Mouse (Mus musculus) kidney, embryonic 15.5 days (tissue): ENCODE measurements around the gene P2ry6. TPM values are rescaled to one million over a fixed set of nuclear protein-coding genes. Genes with fewer than 3 reads are reported as not detected.

Experiments
- ATAC-seq: fragments of 200-750 bp; cut with Nextera tagmentation; replicated peaks from 2 replicates; pipeline ENCODE4 v1.8.0; 2017; ENCODE audit warnings: moderate TSS enrichment; ENCODE audit not compliant: low FRiP score
- H3K27ac ChIP-seq: fragments of 300-500 bp; sonication (generic); 2 replicates; pipeline ENCODE4 v1.5.1; 2015; ENCODE audit warnings: mild to moderate bottlenecking, inconsistent platforms
- H3K27me3 ChIP-seq: fragments of 300-500 bp; sonication (generic); 2 replicates; pipeline ENCODE4 v1.6.1; 2015; ENCODE audit warnings: inconsistent platforms
- H3K36me3 ChIP-seq: fragments of 300-500 bp; sonication (generic); 2 replicates; pipeline ENCODE4 v1.6.1; 2015; ENCODE audit warnings: inconsistent platforms
- H3K4me1 ChIP-seq: fragments of 300-500 bp; sonication (generic); 2 replicates; pipeline ENCODE4 v1.6.1; 2015; ENCODE audit warnings: inconsistent platforms
- H3K4me2 ChIP-seq: fragments of 300-500 bp; sonication (generic); 2 replicates; pipeline ENCODE4 v1.6.1; 2015; ENCODE audit warnings: moderate library complexity, mild to moderate bottlenecking, inconsistent platforms
- H3K4me3 ChIP-seq: fragments of 300-500 bp; sonication (generic); replicated peaks from 2 replicates; pipeline ENCODE4 v1.5.1; 2015; ENCODE audit warnings: mild to moderate bottlenecking, inconsistent platforms
- H3K9ac ChIP-seq: fragments of 300-500 bp; sonication (generic); 2 replicates; pipeline ENCODE4 v1.6.1; 2015; ENCODE audit warnings: mild to moderate bottlenecking, inconsistent platforms
- H3K9me3 ChIP-seq: fragments of 300-500 bp; sonication (generic); replicated peaks from 2 replicates; pipeline ENCODE4 v1.6.1; 2016; ENCODE audit warnings: inconsistent platforms
- WGBS: fragments of 180-500 bp; shearing (Covaris S2); methylation state at CpG from one replicate; pipeline ENCODE4 v1.1.7; 2015; ENCODE audit warnings: mixed read lengths; 5-methylcytosine and 5-hydroxymethylcytosine counted together
- polyA plus RNA-seq: library from polyadenylated mRNA; unstranded; fragments of >200 nt; fragmentation: Nextera tagmentation; extraction: Ambion mirVana; gene quantifications from 2 replicates; pipeline ENCODE4 v1.2.1, GENCODE M21; 2015

Gene P2ry6
- polyA plus RNA-seq, 1 experiment from 2014 or later, result 5.2 TPM

DNA sequence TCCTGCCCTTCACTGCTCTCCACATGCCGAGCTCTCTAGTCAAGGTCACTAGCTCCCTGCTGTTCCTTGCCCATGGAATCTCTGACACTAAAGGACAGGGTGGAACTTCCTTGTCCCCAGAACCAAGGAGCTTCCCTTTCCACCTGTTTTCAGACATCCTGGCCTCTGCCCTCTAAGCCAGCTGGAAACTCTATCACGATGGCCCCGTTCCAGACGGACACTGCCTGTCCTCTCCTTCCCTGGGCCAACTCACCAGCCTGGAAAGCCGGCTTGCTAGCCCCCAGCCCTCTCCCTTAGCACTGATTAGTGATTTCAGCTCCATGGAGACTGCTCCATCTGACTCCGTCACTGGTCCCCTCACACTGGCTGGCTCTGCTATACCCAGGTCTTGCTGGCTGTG, 27.8 kb upstream of the P2ry6 start:
- no peaks in the 10 kb centered on the region for H3K36me3 ChIP-seq
- H3K4me2 ChIP-seq, result no peak overlapping the region
- no peak for ATAC-seq
- no peaks in the 10 kb centered on the region for H3K9me3 ChIP-seq
- 72% methylated on average over 6 of the region's 6 CpGs for WGBS
- H3K27ac ChIP-seq, result no peak overlapping the region
- H3K4me3 ChIP-seq, result no peak overlapping the region
- H3K4me1 ChIP-seq, result peaks cover 11% of the 10 kb centered on the region
- H3K27me3 ChIP-seq, result 0 out of 2 replicates have a peak, but pooled peaks cover 4% of the 10 kb centered on the region
- H3K9ac ChIP-seq, result no peak overlapping the region

- no peaks in the 10 kb centered on the region for H3K27me3 ChIP-seq
- H3K27ac ChIP-seq, result no peak overlapping the region
- no peak for ATAC-seq
- no peaks in the 10 kb centered on the region for H3K36me3 ChIP-seq
- no peak overlapping the region for H3K4me2 ChIP-seq
- H3K4me1 ChIP-seq, result peaks cover 14% of the 10 kb centered on the region
- H3K9me3 ChIP-seq, result no peaks in the 10 kb centered on the region
- H3K4me3 ChIP-seq, result no peak overlapping the region
- 83% methylated on average over 5 of the region's 5 CpGs for WGBS
- H3K9ac ChIP-seq, result no peak overlapping the region
Observed at GRCm38 (mm10) chr7:100999623-101000022, 25.2 kb upstream of the P2ry6 start.

DNA sequence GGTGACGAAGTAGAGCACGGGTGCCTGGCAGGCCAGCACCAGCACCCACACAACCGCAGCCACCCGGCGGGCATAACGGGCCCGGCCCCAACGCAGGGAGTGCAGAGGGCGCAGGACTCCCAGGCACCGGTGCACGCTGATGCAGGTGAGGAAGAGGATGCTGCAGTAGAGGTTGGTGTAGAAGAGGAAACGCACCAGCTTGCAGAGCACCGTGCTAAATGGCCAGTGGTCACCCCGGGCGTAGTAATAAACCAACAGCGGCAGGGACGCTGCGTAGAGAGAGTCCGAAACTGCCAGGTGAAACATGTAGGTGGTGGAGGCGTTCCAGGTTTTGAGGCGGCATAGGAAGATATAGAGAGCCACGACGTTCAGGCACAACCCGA, 24.1 kb upstream of the P2ry6 start:
- no peak overlapping the region for H3K27ac ChIP-seq
- no peak overlapping the region for H3K4me2 ChIP-seq
- no peak overlapping the region for H3K9ac ChIP-seq
- 87% methylated on average over 24 of the region's 24 CpGs for WGBS
- no peaks in the 10 kb centered on the region for H3K9me3 ChIP-seq
- no peak for ATAC-seq
- no peaks in the 10 kb centered on the region for H3K27me3 ChIP-seq
- peaks cover 11% of the 10 kb centered on the region for H3K4me1 ChIP-seq
- no peak overlapping the region for H3K4me3 ChIP-seq
- H3K36me3 ChIP-seq, result no peaks in the 10 kb centered on the region

DNA sequence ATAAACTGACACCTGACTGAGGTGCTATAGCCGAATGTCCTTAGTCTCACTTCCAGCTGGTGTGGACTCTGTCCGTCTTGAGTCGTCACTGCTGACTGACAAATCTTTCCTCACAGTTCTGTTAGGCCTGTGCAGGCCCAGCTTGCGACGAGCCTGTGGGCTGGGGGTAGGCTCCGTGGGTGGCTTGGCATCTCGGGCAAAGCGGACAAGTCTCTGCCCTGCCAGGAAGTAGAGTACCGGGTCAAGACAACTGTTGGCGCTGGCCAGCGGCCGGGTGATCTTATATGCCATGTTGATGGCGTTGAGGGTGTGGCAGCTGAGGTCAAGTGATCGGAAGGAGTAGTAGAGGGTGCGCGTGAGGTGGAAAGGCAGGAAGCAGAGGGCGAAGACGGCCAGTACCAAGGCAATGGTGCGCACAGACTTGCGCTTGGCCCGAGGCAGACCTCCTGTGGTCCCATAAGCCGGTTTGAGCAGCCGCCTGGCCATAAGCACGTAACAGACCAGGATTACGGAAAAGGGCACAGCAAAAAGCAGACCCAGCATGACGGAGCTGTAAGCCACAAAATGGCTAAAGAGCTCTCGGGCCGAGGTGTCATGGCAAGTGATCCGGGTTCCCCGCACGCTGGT, 23.6 kb upstream of the P2ry6 start:
- WGBS, result 89% methylated on average over 31 of the region's 31 CpGs
- no peaks in the 10 kb centered on the region for H3K27me3 ChIP-seq

GRCm38 (mm10) chr7:100997215-100997614, 22.8 kb upstream of the P2ry6 start:
- H3K4me2 ChIP-seq, result no peak overlapping the region
- WGBS, result 53% methylated on average over 1 of the region's 1 CpGs
- H3K27ac ChIP-seq, result no peak overlapping the region
- ATAC-seq, result peak; percentile 73
- peaks cover 5% of the 10 kb centered on the region for H3K4me1 ChIP-seq
- no peaks in the 10 kb centered on the region for H3K36me3 ChIP-seq
- no peak overlapping the region for H3K9ac ChIP-seq
- no peak overlapping the region for H3K4me3 ChIP-seq
- H3K27me3 ChIP-seq, result no peaks in the 10 kb centered on the region
- no peaks in the 10 kb centered on the region for H3K9me3 ChIP-seq

More for the DNA sequence above, 23.6 kb upstream of the P2ry6 start:
- H3K4me1 ChIP-seq, result peaks cover 6% of the 10 kb centered on the region
- H3K36me3 ChIP-seq, result no peaks in the 10 kb centered on the region
- no peak overlapping the region for H3K27ac ChIP-seq
- no peak overlapping the region for H3K9ac ChIP-seq
- H3K4me2 ChIP-seq, result no peak overlapping the region
- no peaks in the 10 kb centered on the region for H3K9me3 ChIP-seq
- ATAC-seq, result no peak
- H3K4me3 ChIP-seq, result no peak overlapping the region

DNA sequence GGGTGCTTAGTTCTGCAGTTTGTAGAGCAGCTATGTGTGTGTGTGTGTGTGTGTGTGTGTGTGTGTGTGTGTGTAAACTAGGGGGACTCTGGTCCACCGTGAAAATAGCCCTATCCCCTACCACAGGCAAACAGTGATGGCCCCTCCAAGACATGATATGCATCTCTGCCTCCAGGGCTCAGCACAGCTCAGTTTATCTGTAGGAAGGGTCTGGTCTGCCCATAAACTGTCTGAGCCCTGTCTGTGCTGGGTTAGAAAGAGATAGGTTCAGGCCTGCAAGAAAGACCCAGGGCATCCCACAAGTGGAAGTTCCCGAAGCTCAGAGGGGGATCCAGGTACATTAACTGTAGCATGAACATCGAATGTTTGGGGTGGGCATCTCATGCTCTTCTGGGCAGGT, 21.5 kb upstream of the P2ry6 start:
- no peak overlapping the region for H3K4me3 ChIP-seq
- H3K4me2 ChIP-seq, result no peak overlapping the region
- H3K9ac ChIP-seq, result no peak overlapping the region
- no peaks in the 10 kb centered on the region for H3K36me3 ChIP-seq
- no peaks in the 10 kb centered on the region for H3K9me3 ChIP-seq
- H3K27ac ChIP-seq, result no peak overlapping the region
- ATAC-seq, result no peak
- WGBS, result 86% methylated on average over 3 of the region's 3 CpGs
- H3K27me3 ChIP-seq, result no peaks in the 10 kb centered on the region
- H3K4me1 ChIP-seq, result peaks cover 7% of the 10 kb centered on the region

GRCm38 (mm10) chr7:100995260-100995864, 20.9 kb upstream of the P2ry6 start:
- Histone ChIP-seq H3K36me3 (no peaks in the 10 kb centered on the region), H3K4me2 (no peak overlapping the region), H3K27ac (no peak overlapping the region), H3K9me3 (no peaks in the 10 kb centered on the region), H3K4me3 (no peak overlapping the region), H3K4me1 (peaks cover 13% of the 10 kb centered on the region), H3K27me3 (no peaks in the 10 kb centered on the region), H3K9ac (no peak overlapping the region)
- ATAC-seq, result no peak
- 85% methylated on average over 7 of the region's 7 CpGs for WGBS

- no peak overlapping the region for H3K4me3 ChIP-seq
- H3K9me3 ChIP-seq, result no peaks in the 10 kb centered on the region
- no peak overlapping the region for H3K9ac ChIP-seq
- no peak for ATAC-seq
- peaks cover 17% of the 10 kb centered on the region for H3K4me1 ChIP-seq
- WGBS, result 72% methylated on average over 4 of the region's 4 CpGs
- no peak overlapping the region for H3K4me2 ChIP-seq
- H3K27me3 ChIP-seq, result no peaks in the 10 kb centered on the region
- H3K36me3 ChIP-seq, result no peaks in the 10 kb centered on the region
- no peak overlapping the region for H3K27ac ChIP-seq
Observed at GRCm38 (mm10) chr7:100993166-100993565, 18.7 kb upstream of the P2ry6 start.

DNA sequence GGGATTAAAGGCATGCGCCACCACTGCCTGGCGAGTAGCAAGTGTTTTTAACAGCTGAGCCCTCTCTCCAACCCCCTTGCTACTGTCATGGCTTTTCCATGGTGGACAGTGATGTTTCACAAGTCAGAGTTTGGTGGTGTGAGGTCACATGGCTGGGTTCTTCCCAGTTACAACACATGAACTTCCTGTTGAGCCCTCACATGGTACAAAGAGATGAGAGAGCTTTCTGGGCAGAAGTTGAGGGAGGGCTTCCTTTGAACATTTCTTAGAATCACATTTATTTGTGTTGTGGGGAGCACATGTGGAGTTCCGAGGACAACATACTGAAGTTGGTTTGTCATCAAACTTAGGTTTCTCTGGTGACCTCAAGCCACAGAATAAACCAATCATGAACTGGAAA, 17.5 kb upstream of the P2ry6 start:
- ATAC-seq, result no peak
- Histone ChIP-seq H3K27me3 (0 out of 2 replicates have a peak, but pooled peaks cover 3% of the 10 kb centered on the region), H3K4me3 (no peak overlapping the region), H3K36me3 (no peaks in the 10 kb centered on the region), H3K9ac (no peak overlapping the region), H3K27ac (no peak overlapping the region), H3K4me2 (no peak overlapping the region), H3K4me1 (peaks cover 21% of the 10 kb centered on the region), H3K9me3 (no peaks in the 10 kb centered on the region)
- 89% methylated on average over 3 of the region's 3 CpGs for WGBS

DNA sequence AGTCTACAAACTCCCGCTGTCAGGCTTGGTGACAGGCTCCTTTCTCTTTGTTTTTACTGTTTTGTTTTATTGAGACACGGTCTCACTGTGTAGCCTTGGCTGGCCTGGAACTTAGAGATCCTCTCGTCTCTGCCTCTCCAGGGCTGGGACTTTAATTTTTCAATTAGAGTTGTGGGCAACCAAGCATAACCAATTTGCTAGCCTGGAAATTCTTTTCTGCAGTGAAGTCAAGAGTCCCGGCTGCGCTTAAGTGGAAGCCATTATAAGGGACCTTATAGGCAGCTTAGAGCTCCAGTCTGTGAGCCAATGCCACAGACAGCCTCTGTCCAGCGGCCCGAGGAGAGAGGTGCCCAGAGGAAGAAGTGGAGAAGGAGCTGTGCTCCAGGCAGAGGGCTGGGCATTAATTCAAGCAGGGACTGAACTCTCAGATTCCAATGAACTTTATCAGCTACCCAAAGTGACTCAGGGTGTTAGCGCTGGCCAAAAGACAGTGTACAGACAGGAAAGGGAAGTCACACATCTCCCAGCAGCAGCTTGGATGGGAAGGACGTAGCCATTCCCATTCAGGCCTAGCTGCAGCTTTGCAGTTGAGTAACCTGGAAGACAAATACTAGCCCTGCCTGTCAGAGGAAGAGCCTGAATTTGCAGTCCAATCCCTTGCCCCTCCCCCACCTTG, 16.3 kb upstream of the P2ry6 start:
- WGBS, result 53% methylated on average over 9 of the region's 9 CpGs
- Histone ChIP-seq H3K27me3 (0 out of 2 replicates have a peak, but pooled peaks cover 3% of the 10 kb centered on the region), H3K36me3 (no peaks in the 10 kb centered on the region), H3K27ac (peak overlapping the region; percentile 57), H3K4me3 (no peak overlapping the region), H3K4me2 (no peak overlapping the region), H3K4me1 (peaks cover 21% of the 10 kb centered on the region), H3K9me3 (no peaks in the 10 kb centered on the region), H3K9ac (no peak overlapping the region)
- ATAC-seq, result peak; percentile 50; the same call in 1 of the 2 replicates

DNA sequence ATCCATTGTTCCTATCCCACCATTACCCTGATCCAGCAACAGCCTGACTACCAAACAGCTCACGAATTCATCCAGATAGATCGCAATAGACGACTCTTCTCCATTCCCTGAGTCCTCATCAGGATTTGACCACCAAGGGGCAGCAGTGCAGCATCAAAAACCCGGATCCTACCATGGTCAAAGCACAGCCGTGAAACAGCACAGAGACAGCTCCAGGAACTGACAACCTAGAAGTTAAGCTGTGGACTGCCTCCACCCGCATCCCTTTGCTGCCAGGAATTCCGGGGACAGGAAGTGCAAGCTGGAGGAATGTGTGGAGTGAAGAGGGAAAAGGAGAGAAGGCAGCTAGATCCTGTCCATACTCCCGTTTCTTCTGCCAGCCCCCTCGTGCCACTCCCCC, 13.6 kb upstream of the P2ry6 start:
- Histone ChIP-seq H3K9ac (no peak overlapping the region), H3K36me3 (no peaks in the 10 kb centered on the region), H3K9me3 (no peaks in the 10 kb centered on the region), H3K4me2 (no peak overlapping the region), H3K27me3 (0 out of 2 replicates have a peak, but pooled peaks cover 3% of the 10 kb centered on the region), H3K4me3 (no peak overlapping the region), H3K4me1 (peaks cover 35% of the 10 kb centered on the region), H3K27ac (peak overlapping the region; percentile 37; the same call in 1 of the 2 replicates)
- 0 out of 2 replicates have a peak, but pooled peaks have one; percentile 45 for ATAC-seq
- 11% methylated on average over 9 of the region's 9 CpGs for WGBS
